Mouse (Mus musculus) cerebellum, postnatal 36 days (tissue): ENCODE measurements at regions not wholly inside any gene's neighbourhood (a gene's known extent, or its start where the extent isn't known, plus 50 kb on each side); places are given as distances from the start of the nearest gene placed in this dataset.

Source experiments
- DNase-seq, 2 experiments: peaks; one replicate each; pipeline ENCODE4 v3.0.0; 2021 to 2022; ENCODE audit warnings: mixed read lengths in 2 of 2

DNA sequence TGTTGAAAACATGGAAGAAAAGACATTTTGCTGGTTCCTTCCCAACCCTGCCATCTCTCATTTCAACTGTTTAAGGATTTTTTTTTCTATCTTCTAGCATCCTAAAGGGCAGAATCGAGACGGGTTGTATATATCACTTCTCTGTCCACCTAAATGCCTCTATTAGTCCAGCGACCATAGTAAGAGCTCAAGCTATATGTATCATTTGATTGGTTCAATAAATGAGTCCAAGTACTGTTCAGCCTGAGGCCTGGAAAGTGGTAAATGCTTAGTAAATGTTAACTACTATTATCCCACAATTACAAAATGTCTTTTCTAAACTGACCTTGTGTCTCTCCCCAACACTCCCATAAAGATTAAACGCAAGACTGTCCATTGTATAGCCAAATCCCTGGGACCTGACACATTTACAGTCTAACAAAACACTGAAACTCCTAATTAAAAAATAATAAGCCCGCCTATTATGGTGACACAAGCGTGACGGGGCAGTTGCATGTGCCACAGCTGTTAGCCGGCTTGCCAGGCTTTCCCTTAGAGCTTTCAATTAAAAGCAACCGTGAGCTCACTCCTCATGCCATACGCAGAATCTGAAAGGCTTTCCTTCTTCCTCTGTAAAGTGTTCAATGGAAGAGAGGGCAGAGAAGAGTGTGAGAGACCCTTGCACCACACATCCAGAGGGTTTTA, 336.7 kb upstream of the Tenm4 start:
- DNase-seq: no peak

DNA sequence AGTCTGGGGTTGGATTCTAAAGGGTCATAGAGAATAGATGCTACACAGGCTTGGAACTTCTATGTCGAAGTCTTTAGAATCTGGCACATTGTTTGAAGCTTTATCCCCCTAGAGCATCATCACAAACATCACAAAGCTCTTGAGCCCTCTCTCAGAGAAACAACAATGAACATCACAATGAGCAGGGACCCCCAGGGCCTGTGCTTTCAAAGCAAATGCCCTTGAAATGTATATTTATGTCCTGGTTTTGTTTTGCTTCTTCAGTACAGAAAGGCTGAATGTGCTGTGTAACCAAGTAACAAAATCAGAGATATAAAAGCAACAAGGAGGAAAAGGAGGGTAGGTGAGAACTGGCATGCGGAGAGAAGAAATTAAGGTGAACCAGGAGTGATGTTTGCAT, 330.6 kb upstream of the Tenm4 start:
- DNase-seq: no peak

DNA sequence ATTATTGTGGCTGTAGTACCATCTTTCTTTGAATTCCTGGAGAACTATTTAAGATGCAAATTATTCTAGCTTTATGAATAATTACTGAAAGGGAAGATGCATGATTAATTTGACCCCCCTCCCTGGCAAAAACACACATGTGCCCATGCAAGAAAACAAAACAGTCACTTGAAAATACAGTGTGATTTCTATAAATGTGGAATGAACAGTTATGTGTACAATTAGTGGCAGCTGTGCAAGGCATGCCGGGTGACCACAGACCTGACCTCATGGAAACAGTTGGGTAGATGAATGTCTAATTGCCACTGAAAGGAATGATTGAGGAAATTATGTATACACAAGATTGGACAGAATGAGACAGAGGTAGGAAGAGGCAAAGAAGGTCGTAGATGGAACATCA, 321.2 kb upstream of the Tenm4 start:
- no peak for DNase-seq

DNA sequence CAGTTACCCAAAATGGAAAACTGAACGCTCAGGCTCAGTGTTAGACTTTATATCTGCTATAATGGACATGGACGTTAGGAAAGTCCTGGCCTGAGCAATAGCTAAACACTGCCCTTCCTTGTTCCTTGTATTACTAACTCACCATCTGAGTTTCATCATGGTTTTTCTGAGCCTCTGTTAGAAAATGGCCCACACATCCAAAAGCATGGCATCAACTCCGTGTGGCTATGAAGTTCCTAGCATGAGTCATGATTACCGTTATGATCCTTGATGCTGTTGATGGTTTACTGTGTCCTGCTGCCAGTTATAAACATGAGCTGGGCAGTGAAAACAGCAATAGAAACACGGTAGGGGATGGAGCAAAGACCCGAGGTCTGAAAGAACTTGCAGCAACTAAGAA, 318.4 kb upstream of the Tenm4 start:
- no peak for DNase-seq

DNA sequence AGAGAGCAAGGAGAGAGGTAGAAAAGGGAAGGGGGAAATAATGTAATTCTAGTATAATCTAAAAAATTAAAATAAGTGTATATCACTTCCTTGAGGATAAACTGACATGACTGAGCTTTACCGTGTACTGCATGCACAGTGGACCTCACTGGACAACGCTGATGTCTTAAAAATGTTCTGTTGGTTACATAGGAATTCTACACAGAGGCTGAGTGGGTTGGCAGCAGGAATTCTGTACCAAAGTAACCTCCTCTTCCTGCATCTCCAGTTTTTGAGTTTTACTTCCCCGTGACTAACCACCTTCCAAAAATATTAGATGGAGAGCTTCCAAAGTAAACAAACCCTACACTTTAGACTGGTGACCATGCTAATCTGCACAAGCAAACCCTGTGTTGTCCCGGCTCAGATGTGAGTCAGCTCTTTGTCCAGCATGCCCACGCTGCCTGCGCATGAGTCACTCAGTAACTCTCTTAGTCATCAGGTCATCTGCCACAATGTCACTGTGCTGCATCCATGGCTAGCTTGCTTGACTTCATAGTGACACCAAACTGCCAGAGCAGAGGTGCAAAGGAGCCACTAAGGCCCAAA, 317.7 kb upstream of the Tenm4 start:
- DNase-seq: no peak

DNA sequence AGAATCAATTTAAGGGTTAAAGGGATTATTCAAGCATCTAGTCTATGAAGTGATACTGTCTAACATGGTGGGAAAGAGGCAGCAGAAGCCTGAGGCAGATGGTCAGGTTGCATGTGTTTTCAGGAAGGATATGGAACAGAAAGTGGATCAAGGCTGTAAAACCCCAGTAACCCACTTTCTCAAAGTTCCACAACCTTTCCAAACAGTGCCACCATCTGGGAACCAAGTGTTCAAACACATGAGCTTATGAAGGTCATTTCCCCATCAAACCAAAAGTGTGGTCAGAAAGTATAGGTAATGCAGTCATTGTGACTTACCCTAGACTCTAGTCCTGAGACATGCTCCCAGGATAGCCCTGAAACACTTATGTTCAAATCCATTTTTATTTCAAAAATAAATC, 312.8 kb upstream of the Tenm4 start:
- DNase-seq: no peak

DNA sequence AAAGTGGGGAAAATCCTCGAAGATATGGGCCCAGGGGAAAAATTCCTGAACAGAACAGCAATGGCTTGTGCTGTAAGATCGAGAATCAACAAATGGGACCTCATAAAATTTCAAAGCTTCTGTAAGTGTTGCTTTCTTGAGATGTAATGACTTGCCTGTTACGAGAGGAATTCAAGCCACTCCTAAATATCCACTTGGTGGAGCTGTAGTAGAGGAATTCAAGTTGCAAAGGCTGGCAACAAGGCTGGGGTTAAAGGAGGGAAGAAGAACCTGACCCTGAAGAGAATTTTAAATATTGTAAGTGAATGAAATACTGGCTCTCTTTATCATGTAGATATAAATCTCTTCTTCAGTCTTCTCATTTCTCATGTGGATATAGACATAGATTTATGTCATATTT, 306.8 kb upstream of the Tenm4 start:
- no peak for DNase-seq

DNA sequence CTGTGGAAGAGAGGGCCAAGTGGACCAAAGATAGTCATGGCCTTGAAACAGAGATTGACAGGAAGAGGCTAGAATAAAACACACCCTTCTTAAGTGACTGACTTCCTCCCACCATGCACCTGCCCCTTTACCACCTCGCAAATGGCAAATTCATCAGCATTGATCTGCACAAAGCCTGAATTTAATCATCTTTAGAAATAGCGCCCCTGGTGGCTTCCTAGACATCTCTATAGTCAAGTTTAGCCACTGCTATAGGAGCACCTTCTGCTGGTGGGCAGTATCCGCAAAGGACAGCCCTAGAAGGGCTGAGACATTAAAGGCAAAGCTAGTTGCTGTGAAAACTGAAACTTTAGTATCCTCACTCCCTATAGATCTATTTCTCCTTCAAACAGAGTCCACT, 305.8 kb upstream of the Tenm4 start:
- no peak for DNase-seq

DNA sequence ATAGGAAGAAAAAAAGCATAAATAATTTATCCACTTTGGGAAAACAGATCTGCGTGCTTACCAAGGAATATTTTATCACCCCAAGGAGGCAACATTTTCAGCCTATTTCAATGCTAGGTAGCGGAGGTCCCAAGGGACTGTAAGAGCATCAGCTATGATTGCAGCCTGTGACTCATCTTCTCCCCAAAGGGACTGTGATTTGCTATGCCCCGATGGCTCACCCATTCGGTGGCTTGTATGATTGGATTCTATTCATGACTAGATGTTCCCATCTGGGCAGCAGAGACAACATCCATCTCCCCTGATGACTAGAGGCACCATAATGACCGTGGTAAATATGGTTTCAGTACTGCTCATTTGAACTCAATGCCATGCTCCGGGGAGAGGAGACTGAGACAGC, 302.3 kb upstream of the Tenm4 start:
- no peak for DNase-seq

DNA sequence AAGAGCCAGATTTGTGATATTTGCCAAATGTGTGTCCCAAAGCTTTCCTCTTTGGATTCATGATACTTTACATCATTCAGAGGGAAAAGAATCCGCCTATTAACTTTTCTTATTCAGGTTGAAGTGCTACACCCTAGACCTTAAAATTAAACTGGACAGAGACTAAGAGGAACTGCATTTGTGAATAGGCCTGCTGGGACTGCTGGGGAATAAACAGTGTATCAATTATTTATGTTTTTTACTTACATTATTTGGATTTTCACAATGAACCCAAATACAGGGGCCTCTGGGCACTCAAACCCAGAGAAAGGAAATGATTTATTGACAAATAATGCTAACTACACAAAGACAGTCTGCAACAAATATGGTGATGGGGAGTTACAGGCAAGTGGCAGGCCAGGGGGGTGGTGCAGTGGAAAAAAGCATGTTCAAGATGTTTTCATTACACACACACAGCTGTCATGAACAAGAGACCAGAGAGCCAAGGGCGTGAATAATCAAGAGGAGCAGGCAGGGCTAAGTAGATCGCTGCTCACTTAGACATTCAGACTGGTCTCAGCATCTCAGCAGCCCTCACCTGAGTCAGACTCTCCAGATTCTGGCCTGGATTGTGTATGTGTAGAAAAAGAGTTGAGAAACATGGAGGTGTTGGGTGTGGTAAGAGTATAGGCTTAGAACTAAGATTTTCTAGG, 290.3 kb upstream of the Tenm4 start:
- no peak for DNase-seq

DNA sequence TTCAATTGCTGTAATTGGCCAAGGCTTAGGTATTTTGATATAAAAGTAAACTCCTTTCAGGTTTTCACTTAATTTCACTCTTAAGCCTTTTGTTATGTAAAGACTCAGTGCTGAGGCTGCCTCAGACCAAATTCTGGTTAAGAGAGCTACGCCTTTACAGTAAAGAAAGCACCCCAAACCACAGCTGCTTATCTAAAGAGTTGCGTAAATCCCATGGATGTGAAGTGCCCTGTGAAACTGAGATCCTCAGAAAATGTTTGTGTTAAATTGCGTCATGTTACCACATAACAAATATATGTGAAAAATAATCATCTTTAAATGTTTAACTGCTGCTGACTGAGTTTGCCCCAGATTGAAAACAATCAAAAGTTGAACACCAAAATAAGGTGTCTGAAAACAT, 269.5 kb upstream of the Tenm4 start:
- DNase-seq: no peak

DNA sequence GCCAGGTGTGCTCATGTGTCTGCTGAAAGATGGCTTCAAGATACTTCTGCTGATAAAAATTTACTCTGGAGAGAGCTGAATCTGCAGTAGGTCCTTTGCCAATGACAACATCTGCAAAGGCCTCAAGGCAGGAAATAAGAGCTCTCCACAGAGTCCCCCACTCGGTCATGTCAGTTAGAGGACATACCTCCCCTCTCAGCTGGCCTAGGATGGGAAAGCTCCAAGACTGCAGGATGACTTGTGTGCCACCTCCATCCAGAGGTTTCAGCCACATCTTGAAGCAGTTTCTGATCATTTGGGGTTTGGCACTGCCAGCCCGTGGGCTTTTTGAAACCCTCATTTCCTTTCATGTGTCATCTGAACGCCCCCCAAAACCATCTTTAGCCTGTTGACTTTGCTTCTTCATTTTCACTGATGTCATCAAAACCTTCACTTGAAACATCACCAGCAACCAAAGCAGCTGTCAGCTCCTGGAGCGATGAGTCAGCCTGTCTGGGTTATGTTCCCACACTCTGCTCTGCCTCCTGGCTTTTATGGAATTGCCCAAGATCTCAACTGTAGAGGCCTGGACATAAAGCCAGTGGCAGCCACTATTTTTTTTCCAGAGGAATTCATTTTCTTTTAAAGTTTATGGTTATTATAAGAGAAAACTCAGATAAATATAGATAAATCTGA, 256.5 kb upstream of the Tenm4 start:
- no peak for DNase-seq

DNA sequence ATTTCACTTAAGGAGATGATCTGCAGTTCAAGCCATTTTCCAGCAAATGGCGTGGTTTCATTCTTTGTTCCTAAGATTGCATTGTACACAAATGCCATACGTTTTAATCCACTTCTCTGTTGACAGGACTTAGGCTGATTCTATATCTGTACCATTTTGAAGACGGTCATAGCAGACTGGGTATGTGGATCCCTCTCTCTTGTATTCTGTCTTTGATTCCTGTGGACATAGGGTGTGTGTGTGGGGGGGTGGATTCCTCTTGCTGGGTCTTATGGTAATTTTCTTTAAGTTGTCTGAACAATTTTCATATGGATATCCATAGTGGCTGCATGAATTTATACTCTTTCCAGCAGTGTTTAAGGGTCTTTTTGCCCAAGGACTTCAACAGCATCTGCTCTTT, 251.1 kb upstream of the Tenm4 start:
- no peak for DNase-seq

DNA sequence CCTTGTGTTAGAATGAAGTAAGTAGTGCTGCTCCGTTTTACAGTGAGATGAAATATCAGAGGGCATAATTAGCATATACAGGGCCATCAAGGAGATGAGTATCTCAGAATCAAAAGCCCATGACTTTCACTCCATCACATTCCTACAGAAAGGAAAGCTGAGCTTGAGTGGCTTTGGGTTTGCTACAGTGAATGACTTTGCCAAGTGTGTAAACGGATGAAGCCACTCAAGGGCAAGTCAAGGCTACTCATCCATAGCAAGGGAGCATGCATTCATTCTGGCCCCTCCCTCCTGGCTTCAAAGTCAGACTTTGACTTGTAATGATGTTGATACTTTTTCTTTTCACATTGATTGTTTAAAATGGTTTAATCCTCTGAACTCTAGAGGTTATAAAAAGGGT, 246.2 kb upstream of the Tenm4 start:
- no peak for DNase-seq

DNA sequence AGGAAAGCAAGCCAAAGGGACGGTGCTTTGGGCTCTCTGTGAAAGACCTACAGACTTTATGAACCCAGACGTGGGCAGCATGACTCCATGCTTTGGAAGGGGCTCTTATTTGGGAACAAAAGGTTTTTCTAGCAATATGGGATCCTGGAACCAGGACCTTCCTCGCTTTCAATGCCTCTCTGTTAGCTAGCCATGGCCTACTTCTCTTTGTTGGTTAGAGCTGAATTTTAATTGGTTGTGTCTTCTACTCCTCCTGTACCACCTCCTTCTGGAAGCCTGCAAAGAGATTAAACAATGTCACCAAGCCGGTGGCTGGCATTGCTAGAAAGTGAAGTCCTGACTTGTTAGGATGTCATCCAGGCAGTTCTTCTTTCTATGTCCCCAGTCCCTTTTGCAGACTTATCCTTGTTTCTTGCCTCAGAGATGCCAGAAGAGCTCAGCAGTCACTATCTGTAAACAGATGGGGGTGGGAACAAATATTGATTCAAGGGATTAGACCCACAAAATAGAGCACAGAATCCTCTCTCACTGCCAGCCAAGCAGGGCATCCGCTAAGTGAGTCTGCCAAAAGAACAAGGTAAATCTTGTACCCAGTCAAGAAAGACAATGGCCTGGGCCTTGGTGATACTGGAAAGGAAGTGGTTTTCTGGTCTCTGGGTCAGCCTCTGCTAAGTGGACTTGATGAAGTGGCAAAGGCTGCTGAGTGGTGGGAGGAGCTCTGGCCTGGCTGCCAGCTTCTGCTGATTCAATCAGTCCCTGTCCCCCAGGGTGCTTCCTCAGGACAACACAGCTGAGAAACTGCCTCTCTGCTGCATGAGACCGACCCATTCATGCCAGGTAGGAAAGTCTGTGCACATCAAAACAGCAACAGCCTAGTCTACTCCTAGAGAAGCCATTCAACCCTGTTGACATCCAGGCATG, 244.7 kb upstream of the Tenm4 start:
- DNase-seq: peak in 1 of 2 experiments; percentile 3

DNA sequence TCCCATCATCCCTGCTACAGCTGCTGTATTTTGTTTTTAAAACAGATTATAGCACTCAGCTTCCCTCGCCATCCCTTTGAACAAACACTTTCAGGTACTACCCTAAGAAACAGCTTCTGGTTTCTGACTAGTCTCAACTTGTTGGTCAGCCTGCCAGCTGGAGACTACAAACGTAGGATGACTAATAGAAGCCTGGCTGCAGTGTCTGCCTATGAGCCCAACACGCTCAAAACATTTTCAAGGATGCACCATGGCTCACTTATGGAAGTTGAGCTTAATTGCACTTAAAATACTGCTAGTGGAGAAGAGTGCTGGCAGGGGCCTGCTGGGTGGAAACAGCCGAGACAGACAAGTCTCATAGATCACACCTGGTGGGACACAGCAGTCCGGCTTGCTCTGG, 234.4 kb upstream of the Tenm4 start:
- no peak for DNase-seq

DNA sequence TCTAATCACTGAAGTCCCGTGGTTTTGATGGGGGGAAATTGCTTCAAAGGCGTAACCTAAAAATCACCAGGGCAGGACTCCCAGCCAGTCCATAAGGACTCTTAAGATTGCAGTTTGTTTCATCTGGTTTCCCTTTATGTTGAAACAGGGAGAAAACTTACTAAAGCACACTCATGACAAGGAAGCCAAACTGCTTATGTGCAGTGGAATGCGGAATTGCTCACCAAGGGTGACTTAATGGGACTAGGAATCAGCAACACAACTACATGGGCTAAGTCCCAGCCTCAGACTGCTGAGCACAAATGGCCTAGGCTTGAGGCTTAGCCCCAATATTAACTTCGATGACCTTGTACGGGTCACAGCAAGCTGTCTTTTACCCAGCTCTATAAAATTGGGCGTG, 227.6 kb upstream of the Tenm4 start:
- DNase-seq: no peak

DNA sequence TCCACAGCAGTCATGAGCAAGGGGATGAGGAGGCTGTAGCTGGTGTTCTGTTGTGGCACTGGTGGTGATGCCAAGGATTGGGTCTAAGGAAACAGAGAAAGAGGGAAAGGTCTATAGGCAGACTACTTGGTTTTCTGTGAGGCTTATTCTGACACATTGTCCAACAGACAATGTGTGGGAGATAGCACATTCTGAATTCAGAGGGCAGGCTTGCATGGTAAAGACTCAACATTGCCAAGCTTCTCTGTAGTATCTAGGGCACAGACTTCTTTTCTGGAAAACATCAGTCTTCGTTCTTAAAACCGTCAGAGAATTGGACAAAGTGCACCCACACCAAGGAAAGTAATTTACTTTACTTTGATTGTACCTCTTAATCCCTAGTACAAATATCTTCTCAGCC, 218.7 kb upstream of the Tenm4 start:
- no peak for DNase-seq

DNA sequence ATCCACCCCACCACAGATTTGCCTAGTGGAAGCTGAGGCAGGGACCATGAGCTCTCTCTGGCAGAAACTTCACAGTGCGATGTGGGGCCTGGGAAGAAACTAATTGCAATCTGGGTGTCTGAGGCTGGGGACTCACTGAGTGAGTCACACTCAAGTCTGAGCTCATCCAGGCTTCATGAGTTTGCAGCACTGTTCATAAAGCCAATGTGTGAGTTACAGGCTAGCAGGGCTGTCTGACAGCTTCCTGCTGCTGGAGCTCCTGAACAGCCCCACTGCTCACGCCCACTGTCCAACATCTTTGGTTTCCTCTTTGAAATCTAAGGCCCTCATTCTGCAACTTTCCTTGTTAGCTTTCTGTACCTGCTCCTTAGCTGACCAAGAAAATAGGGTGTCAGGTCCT, 216.5 kb upstream of the Tenm4 start:
- no peak for DNase-seq

DNA sequence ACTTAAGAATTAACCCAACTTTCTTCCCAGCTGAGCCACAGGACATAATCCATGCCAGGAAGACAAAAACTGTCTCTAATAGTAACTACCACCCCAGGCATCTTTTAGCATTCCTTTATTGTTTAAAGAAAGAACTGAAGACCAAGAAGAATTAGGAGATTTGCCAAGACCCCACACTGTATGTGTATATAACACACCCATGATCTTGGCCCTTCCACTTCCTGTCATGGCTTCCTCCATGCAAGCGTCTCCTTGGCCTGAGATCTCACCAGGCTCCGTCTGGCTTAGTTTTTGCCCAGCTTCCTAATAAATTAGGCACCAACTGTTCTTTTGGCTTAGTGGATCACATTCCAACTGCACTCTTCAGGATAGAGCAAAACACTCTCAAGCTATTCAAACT, 215.9 kb upstream of the Tenm4 start:
- DNase-seq: no peak

DNA sequence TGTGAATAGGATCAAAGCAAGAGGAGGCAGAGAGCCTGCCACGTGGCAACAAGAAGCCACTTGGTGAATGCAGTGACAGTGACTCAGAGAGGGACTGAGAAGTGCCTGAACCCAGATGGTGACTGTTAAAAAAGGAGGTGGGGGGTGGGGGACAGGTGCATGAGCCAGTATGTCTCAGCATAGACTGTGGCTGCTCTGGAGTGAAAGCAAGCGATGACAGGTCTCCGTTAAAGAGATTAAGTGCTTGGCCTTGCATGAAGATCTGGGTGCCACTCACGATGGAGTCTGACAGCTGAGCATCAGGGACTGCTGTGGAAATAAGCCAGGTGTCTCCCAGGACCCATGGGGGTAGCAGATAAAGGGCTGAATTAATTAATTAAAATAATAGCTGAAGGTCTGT, 212.0 kb upstream of the Tenm4 start:
- DNase-seq: no peak

DNA sequence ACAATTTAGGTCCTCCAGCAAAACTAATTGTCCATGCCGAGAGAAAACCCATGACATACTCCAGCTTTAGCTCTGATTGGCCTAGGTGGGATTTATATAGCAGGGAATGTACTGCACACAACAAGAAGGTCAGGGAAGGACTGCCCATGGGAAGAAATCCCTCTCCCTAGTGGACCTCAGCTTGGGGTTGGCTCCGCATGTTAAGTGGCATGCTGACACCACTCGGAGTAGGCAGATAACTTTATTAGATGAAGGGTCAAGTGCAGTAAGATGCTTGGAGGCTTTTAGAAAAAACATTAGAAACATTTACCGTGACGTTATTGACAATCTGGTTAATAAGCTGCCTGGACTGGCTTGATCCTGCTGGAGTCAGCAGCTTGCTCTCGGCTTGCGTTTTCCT, 199.2 kb upstream of the Tenm4 start:
- no peak for DNase-seq

DNA sequence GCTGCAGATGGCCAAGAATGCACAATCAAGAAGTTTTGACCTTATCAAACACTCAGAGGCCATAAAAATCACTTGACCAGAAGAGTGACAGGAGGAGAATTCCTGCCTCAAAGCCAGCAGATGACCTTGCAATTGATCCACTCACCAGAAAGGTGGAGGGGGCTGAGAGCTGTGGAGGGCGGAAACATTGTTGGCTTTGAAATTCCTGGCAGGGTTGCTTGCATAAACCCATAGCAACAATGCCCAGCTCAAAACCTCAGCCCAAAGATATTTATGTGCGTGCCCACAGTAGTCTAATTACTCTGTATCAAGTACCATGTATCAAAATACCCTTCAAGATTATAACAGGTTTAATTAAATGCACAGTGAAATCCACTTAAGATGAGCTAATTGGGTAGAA, 197.0 kb upstream of the Tenm4 start:
- no peak for DNase-seq
